Mouse (Mus musculus) embryonic facial prominence, embryonic 14.5 days (tissue): ENCODE measurements around the gene Sema4d. TPM values are rescaled to one million over a fixed set of nuclear protein-coding genes. Genes with fewer than 3 reads are reported as not detected.

Source experiments
- ATAC-seq: fragments of 200-750 bp; cut with Nextera tagmentation; 2 replicates; pipeline ENCODE4 v1.8.0; 2017; ENCODE audit warnings: low read depth, moderate number of reproducible peaks, moderate TSS enrichment
- DNase-seq: peaks from one replicate; pipeline ENCODE4 v3.0.0-alpha.2; 2015; ENCODE audit warnings: low spot score
- H3K27ac ChIP-seq: fragments of 300-500 bp; sonication (generic); replicated peaks from 2 replicates; pipeline ENCODE4 v1.5.1; 2014; ENCODE audit warnings: low read depth, mild to moderate bottlenecking, low read length, moderate library complexity
- H3K27me3 ChIP-seq: fragments of 300-500 bp; sonication (generic); replicated peaks from 2 replicates; pipeline ENCODE4 v1.6.1; 2014; ENCODE audit warnings: low read length; ENCODE audit not compliant: control insufficient read depth, insufficient read depth
- H3K36me3 ChIP-seq: fragments of 300-500 bp; sonication (generic); 2 replicates; pipeline ENCODE4 v1.6.1; 2014; ENCODE audit warnings: low read length, mixed read lengths; ENCODE audit not compliant: control insufficient read depth, insufficient read depth
- H3K4me1 ChIP-seq: fragments of 300-500 bp; sonication (generic); 2 replicates; pipeline ENCODE4 v1.6.1; 2014; ENCODE audit warnings: antibody characterized with exemption, low read length; ENCODE audit not compliant: control insufficient read depth, insufficient read depth
- H3K4me2 ChIP-seq: fragments of 300-500 bp; sonication (generic); 2 replicates; pipeline ENCODE4 v1.6.1; 2014; ENCODE audit warnings: low read depth, mild to moderate bottlenecking, low read length, moderate library complexity, mixed read lengths
- H3K4me3 ChIP-seq: fragments of 300-500 bp; sonication (generic); 2 replicates; pipeline ENCODE4 v1.5.1; 2014; ENCODE audit warnings: low read depth, mild to moderate bottlenecking, low read length
- H3K9ac ChIP-seq: fragments of 300-500 bp; sonication (generic); 2 replicates; pipeline ENCODE4 v1.6.1; 2014; ENCODE audit warnings: low read depth, mild to moderate bottlenecking, low read length, moderate library complexity, mixed read lengths
- H3K9me3 ChIP-seq: fragments of 300-500 bp; sonication (generic); 2 replicates; pipeline ENCODE4 v1.6.1; 2016; ENCODE audit warnings: low read length; ENCODE audit not compliant: control insufficient read depth
- WGBS: fragments of 180-500 bp; shearing (Covaris S2); extraction: QIAGEN DNeasy Blood & Tissue Kit; methylation state at CpG from one replicate; pipeline ENCODE4 v1.1.7; 2014; 5-methylcytosine and 5-hydroxymethylcytosine counted together
- polyA plus RNA-seq: library from polyadenylated mRNA; unstranded; fragments of >200 nt; fragmentation: Nextera tagmentation; extraction: Ambion mirVana; gene quantifications from 2 replicates; pipeline ENCODE4 v1.2.1, GENCODE M21; 2014

Gene Sema4d
- polyA plus RNA-seq, 1 experiment from 2014 or later: 11.7 TPM

DNA sequence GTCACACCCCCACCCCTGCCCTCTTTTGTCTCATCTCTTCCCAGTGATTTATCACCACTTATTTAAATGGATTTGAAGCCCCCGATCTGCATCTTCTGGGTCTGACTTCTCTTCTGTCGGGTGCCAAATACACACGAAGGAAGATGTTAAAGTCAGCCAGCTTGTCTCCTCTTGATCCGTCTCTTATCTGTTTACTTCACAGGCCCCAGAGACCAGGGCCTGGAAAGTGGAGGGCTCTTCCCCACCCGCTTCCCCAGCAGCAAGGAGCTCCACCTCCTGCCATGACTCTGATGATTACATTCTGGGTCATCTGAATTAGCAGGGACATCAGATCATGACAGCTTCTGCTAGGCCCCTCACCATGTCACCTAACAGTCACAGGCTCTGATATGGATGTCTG is 47.7 kb downstream of the Sema4d start:
- no peaks in the 10 kb centered on the region for H3K9me3 ChIP-seq
- DNase-seq: no peak
- ATAC-seq: no peak
- peaks cover 36% of the 10 kb centered on the region for H3K4me1 ChIP-seq
- H3K27me3 ChIP-seq: no peaks in the 10 kb centered on the region
- WGBS: 70% methylated on average over 5 of the region's 5 CpGs
- H3K4me3 ChIP-seq: no peak overlapping the region
- H3K4me2 ChIP-seq: no peak overlapping the region
- H3K27ac ChIP-seq: no peak overlapping the region
- no peaks in the 10 kb centered on the region for H3K36me3 ChIP-seq
- no peak overlapping the region for H3K9ac ChIP-seq

DNA sequence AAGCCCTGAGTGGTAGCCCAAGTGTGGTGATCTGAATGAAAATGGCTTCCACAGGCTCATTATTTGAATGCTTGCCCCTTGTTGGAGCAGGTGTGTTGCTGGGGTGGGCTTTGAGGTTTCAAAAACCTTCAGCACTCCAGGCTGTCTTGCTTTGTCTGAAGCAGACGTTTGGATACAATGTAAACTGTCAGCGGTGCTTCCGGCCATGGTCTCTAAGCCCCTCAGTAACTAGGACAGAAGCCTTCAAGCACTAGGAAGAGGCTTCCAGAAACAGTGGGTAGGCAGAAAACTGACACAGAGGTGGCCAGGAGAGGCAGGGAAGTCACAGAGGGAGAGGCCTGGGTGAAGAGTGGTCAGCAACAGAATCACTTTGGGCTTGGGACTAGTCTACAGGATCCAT is 49.7 kb downstream of the Sema4d start:
- Histone ChIP-seq H3K36me3 (no peaks in the 10 kb centered on the region), H3K9ac (no peak overlapping the region), H3K4me2 (no peak overlapping the region), H3K9me3 (no peaks in the 10 kb centered on the region), H3K4me1 (peaks cover 17% of the 10 kb centered on the region), H3K27ac (no peak overlapping the region), H3K27me3 (no peaks in the 10 kb centered on the region), H3K4me3 (no peak overlapping the region)
- DNase-seq (no peak), ATAC-seq (no peak)
- 73% methylated on average over 3 of the region's 3 CpGs for WGBS

DNA sequence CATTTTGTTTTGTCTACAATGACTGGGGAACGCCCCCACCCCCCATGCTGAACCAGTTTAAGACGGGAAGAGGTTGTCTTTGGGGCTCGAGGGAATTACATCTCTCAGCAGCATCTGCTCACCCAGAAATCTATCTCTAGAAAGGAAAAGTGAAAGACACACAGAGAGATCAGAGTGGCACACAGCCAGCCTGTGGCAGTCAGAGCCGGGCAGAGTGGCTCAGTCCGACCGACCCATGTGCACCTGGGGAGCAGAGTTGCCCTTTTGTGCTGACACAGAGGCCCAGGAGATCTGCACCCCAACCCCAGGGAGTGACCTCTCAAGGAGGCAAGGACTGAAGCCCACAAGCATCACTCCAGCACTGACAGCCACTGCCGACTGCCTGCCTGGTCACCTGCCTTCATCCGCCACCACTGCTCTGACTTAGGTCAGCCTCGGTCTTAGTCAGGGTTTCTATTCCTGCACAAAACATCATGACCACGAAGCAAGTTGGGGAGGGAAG is 50.9 kb downstream of the Sema4d start:
- H3K4me1 ChIP-seq: peaks cover 5% of the 10 kb centered on the region; the same call in 1 of the 2 replicates
- no peaks in the 10 kb centered on the region for H3K27me3 ChIP-seq
- no peak overlapping the region for H3K27ac ChIP-seq
- no peak for DNase-seq
- no peak overlapping the region for H3K9ac ChIP-seq
- no peak overlapping the region for H3K4me3 ChIP-seq
- H3K36me3 ChIP-seq: no peaks in the 10 kb centered on the region
- H3K9me3 ChIP-seq: no peaks in the 10 kb centered on the region
- WGBS: 69% methylated on average over 10 of the region's 10 CpGs
- H3K4me2 ChIP-seq: no peak overlapping the region
- ATAC-seq: no peak

DNA sequence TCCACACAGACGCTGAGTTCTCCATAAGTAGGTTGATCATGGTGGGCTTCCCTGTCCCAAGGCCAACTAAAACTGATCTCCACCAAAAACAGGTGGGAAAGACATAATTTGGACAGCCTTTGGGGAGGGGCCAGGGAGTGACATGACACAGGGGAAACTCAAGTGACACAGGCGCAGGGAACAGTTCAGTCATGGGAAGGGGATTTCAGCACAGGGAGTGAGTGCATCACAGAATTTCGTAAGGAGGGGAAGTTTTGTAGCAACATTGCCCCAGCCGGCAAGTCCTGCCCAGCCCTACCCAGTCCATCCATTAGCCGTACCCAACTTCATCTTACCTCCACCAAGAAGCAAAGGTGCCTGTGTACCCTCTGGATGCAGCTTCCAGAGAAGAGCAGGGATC is 52.8 kb downstream of the Sema4d start:
- ATAC-seq (no peak), DNase-seq (no peak)
- WGBS: 69% methylated on average over 5 of the region's 5 CpGs
- H3K27ac ChIP-seq: no peak overlapping the region
- H3K27me3 ChIP-seq: no peaks in the 10 kb centered on the region
- no peaks in the 10 kb centered on the region for H3K9me3 ChIP-seq
- peaks cover 6% of the 10 kb centered on the region; the same call in 1 of the 2 replicates for H3K4me1 ChIP-seq
- H3K9ac ChIP-seq: no peak overlapping the region
- no peak overlapping the region for H3K4me2 ChIP-seq
- H3K36me3 ChIP-seq: no peaks in the 10 kb centered on the region
- H3K4me3 ChIP-seq: no peak overlapping the region

DNA sequence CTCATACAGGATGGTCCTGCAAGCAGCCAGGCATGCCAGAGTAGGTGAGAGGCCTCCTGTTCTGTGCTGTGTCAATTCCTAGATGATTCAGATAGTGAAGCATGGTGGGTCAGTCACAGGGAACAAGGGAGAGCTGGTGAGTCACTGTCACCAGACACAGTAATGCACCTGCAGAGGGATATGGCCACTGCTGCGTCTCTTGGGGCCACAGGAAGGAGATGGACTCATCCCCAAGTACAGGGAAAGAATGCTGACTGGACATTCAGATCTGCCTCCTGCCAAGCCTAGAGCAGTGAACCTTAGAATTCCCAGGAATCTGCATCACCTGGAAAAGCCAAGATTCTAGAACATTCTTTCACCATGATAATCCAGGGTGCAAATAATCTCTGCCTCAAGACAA is 53.8 kb downstream of the Sema4d start:
- Histone ChIP-seq H3K9me3 (no peaks in the 10 kb centered on the region), H3K4me2 (no peak overlapping the region), H3K27ac (no peak overlapping the region), H3K36me3 (no peaks in the 10 kb centered on the region), H3K27me3 (no peaks in the 10 kb centered on the region), H3K9ac (no peak overlapping the region), H3K4me3 (no peak overlapping the region), H3K4me1 (peaks cover 6% of the 10 kb centered on the region; the same call in 1 of the 2 replicates)
- WGBS: 90% methylated on average over 1 of the region's 1 CpGs
- ATAC-seq (no peak), DNase-seq (no peak)

DNA sequence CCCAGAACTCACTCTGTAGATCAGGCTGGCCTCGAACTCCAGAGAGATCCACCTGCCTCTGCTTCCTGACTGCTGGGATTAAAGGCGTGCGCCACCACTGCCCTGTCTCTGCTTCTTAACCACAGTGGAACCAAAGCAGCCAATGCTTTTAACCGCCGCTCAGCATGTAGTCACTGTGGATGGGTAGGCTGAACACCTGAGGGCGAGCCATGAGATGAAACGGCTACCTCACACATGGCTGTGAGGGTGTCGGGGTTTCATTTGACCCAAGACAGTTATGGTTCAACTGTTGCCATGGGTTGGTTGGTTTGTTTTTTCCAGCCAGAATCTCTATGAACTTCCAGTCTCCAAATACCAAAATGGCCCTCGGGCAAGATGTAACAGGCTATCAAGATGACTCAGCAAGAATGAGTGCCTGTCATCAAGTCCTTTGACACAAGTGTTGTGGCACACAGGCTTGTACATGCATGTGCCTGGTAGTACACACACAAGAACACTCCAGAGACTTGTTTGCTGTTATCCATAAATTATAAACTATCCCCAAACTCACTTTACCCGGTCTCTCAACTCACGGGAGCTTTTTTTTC is 54.9 kb downstream of the Sema4d start:
- Histone ChIP-seq H3K4me3 (no peak overlapping the region), H3K4me1 (peaks cover 6% of the 10 kb centered on the region; the same call in 1 of the 2 replicates), H3K9ac (no peak overlapping the region), H3K27me3 (no peaks in the 10 kb centered on the region), H3K36me3 (no peaks in the 10 kb centered on the region), H3K4me2 (no peak overlapping the region), H3K27ac (0 out of 2 replicates have a peak overlapping the region, but pooled peaks have one; percentile 68), H3K9me3 (no peaks in the 10 kb centered on the region)
- WGBS: 91% methylated on average over 11 of the region's 11 CpGs
- no peak for DNase-seq
- no peak for ATAC-seq

DNA sequence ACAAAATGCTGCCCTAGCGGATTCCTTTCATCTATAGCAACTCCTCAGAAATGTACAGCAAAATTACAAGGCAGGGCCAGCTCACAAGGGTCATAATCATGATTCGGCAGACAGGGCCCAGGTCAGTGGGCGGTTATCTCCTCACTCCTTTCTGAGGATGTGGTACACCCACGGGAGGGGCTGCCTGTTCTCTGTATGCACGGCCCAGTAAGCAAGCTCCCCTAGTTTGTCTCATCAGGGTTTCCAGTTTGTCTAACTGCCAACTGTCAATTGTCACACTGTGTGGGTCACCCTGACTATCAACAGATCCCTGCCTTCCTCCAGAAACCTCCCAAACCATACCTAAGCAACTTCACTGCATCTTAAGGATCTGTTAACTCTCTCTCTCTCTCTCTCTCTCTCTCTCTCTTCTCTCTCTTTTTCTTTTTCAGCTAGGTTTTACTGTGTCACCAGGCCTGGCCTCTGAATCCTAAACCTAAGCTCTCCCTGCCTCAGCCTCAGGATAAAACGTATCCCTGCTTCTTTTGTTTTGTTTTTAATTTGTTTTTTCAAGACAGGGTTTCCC is 55.5 kb downstream of the Sema4d start:
- Histone ChIP-seq H3K27ac (peak overlapping the region; percentile 68), H3K4me3 (no peak overlapping the region), H3K36me3 (no peaks in the 10 kb centered on the region), H3K4me1 (peaks cover 6% of the 10 kb centered on the region; the same call in 1 of the 2 replicates), H3K4me2 (no peak overlapping the region), H3K9me3 (no peaks in the 10 kb centered on the region), H3K9ac (no peak overlapping the region), H3K27me3 (no peaks in the 10 kb centered on the region)
- no peak for DNase-seq
- WGBS: 62% methylated on average over 6 of the region's 6 CpGs
- ATAC-seq: peak; percentile 16; the same call in 1 of the 2 replicates

DNA sequence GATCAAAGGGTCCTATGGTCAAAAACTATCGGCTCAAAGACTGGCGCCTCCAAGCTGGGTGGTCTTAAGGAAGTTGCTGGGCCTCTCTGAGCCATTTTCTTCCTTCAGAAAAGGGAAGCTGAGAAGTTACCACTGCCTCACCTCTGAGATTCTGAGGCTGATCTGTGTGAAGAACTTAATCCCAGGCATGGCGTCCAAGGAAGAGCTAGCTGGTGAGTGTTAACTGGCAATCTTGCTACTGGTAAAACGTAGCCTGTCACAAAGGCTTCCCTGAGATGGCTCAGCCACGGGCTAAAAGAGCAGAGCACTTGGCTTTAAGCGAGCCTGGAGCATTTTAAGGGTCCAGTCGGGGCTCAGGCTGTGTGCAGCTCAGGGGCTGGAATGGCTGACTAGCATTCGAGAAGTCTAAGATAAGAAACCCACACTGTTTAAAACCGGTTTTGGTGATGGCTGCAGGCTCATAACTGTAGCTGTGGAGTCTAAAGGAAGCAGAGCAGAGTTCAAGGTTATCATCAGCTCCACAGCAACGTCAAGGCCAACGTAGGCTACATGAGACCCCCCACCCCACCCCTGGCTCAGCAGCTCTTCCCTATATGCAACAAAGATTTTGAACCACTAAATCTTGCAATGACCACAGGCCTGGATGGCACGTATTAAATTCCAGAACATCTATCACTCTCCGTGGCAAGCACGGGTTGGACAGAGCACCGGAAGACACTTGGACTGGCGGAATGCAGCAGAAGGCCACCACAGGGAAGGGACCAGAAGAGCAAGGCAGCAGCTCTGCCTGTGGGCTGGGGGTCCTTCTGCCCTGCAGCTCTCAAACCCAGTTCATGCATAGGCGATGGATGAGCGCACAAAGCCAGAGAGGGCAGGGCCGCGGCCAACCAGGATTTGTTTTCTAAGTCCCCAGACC is 56.3 kb downstream of the Sema4d start:
- Histone ChIP-seq H3K4me3 (no peak overlapping the region), H3K27ac (peak overlapping the region; percentile 68), H3K27me3 (no peaks in the 10 kb centered on the region), H3K4me2 (no peak overlapping the region), H3K9me3 (no peaks in the 10 kb centered on the region), H3K4me1 (peaks cover 8% of the 10 kb centered on the region; the same call in 1 of the 2 replicates), H3K9ac (no peak overlapping the region), H3K36me3 (no peaks in the 10 kb centered on the region)
- ATAC-seq (0 out of 2 replicates have a peak, but pooled peaks have one; percentile 12), DNase-seq (peak; percentile 68)
- WGBS: 68% methylated on average over 20 of the region's 20 CpGs
